23 mouse cellular contexts compared by ENCODE assay signal in the genomic region with DNA sequence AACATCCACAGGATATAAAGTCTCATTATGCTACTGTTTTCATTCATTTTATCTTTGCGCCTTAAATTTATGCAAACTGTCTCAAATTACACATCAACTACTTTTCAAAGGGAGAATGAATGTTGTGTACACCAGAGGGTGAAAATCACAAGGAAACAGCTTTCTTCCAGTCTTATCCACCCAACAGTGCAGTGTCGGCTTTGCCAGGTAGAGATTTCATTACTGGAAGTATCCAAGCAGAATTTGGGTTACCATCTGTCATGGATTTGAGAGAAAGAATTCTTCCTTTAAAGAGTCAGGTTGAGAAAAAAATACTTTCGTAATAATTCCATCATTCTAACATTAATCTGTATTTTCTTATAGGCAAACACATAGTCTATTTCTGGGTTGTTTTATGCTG. TPM values are rescaled to one million over a fixed set of nuclear protein-coding genes. Genes with fewer than 3 reads are reported as not detected.
A peak's percentile ranks its signal among the peaks of the same experiment; 100 is the strongest.
DNase-seq lines count a peak whose midpoint lies in the region; ATAC-seq and TF ChIP-seq lines count a peak whose summit lies in the region.
"Had no signal": no experiment of that assay in that cellular context is flagged by ENCODE, and none has a peak within 500 bp of the region (broad histone marks: within the 10 kb centered on the region; RNA-seq: fewer than 3 reads in every experiment).

No protein-coding gene starts in this region.

- intact Hi-C loops in left cerebral cortex, adult 2 months (cut with DNase I): no loop called here

- ATAC-seq in cerebellum, adult (ENCODE audit: insufficient number of reproducible peaks, low FRiP score, low TSS enrichment): peak; percentile 92
- ATAC-seq: activated CD4-positive, CD25-positive, alpha-beta regulatory T cell, adult 4 months; forebrain, embryonic 16.5 days had no signal

- DNase-seq in cerebellum, postnatal 4 days (ENCODE audit: low spot score in 2 of 2): no peak
- no peak for DNase-seq in left cerebral cortex, adult 2 months (ENCODE audit: extremely low spot score in 1 of 2, low spot score in 2 of 2)
- DNase-seq in left cerebral cortex, adult 18-20 months (ENCODE audit: low spot score in 2 of 2): no peak
- DNase-seq in cerebellum, adult 18-20 months: peak; percentile 63 to 80
- peak; percentile 70 to 82 for DNase-seq in cerebellum, postnatal 14 days
- DNase-seq in thymus, postnatal 36 days: no peak
- DNase-seq in kidney, postnatal 14 days: no peak
- DNase-seq: adrenal gland, postnatal 10 days; kidney, adult 9 months; kidney, postnatal 25 days; lung, postnatal 36 days; midbrain, embryonic 14.5 days; right cerebral cortex, postnatal 25 days; thymus, postnatal 14 days had no signal

- H3K27ac ChIP-seq in left cerebral cortex, adult 2 months: peak overlapping the region; percentile 62
- H3K27ac ChIP-seq: hindbrain, embryonic 12.5 days; liver, embryonic 15.5 days; lung, embryonic 15.5 days; neural tube, embryonic 12.5 days had no signal

- H3K4me3 ChIP-seq in left cerebral cortex, adult 2 months: no peak overlapping the region
- H3K4me3 ChIP-seq: hindbrain, embryonic 12.5 days; liver, embryonic 15.5 days; lung, embryonic 15.5 days; megakaryocyte, embryonic 14.5 days; neural tube, embryonic 12.5 days had no signal

- no peak for TF ChIP-seq CTCF in left cerebral cortex, adult 2 months (IDR thresholded peaks at IDR 0.05)

RNA-seq across cellular contexts. Expression of a gene that starts 48.8 kb away (rescaled TPM):
- 100 to 1,000 TPM; 185 to 192 TPM for total RNA-seq in left cerebral cortex, adult 2 months (2021)
- 100 to 1,000 TPM; 184 to 191 TPM for total RNA-seq in left cerebral cortex, adult 18-20 months (2021)
- total RNA-seq: common myeloid progenitor, adult 5-6 weeks had no signal

Comparison
In these comparisons a context has a peak if more than half of its experiments do, and no peak if none do; other contexts are left out.
1. DNase-seq: peak in cerebellum, adult 18-20 months (2 of 2) and cerebellum, postnatal 14 days (2 of 2); none in cerebellum, postnatal 4 days (0 of 2), left cerebral cortex, adult 2 months (0 of 2), left cerebral cortex, adult 18-20 months (0 of 2), thymus, postnatal 36 days (0 of 2) and kidney, postnatal 14 days (single experiment).